Mouse (Mus musculus): ENCODE measurements around the gene 4930402H24Rik.
"Not testable (repeated sequence)": the region's sequence is repeated elsewhere in the genome, so short reads cannot be mapped to it uniquely, and the experiment has no call there.

4930402H24Rik gene

DNA sequence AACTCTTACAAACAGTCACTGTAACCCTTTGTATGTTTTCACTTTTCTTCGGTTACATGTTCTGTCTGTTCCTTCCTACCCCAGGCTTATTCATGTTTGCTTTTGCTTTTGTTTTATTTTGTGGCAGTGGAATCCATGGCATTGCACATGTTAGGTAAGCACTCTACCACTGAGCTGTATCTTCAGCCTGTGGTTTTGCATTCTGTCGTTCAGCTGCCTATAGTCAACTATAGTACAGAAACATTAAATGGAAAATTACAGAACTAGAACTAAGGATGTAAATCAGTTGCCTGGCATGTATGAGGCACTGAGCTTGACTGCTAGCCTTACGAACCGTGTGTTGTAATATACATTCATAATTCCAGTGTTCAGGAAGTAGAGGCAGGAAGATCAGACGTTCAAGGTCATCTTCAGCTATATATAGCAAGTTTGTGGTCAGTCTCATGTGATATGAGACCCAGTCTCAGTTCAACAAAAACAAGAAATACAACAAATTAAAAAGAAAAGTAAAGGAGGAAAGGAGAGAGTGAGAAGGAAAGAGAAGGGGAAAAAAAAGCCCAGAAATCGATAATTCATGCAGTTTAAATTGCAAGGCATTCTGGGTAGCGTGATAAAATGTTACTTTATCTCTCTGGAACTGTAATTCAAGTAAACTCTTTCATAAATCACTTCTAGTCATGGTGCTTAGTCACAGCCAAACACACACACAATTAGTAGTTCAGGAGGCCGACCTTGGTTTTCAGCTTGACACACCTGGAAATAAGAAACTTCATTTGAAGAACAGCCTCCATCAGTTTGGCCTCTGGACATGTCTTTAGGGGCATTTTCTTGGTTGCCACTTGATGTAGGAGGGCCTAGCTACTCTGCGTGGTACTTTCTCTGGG lies 54.6 kb downstream of the 4930402H24Rik start:
- DNase-seq (ENCODE audit: low spot score): no peak

DNA sequence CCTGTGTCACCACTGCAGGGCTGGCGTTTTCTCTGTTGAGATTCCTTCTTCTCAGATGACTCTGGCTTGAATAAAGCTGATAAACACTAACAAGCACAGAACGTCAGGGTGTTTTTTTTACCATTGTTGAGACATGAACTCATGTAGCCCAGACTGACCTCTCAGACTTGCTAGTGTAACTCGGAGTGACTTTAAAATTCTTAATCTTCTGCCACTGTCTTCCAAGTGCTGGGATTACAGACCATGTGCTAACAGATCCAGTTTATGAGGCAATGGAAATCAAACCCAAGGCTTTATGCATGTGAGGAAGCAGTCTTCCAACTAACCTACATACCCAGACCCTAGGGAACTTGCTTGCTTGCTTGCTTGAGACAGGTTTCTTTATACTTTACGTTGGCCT lies 56.5 kb downstream of the 4930402H24Rik start:
- DNase-seq (ENCODE audit: low spot score): no peak

DNA sequence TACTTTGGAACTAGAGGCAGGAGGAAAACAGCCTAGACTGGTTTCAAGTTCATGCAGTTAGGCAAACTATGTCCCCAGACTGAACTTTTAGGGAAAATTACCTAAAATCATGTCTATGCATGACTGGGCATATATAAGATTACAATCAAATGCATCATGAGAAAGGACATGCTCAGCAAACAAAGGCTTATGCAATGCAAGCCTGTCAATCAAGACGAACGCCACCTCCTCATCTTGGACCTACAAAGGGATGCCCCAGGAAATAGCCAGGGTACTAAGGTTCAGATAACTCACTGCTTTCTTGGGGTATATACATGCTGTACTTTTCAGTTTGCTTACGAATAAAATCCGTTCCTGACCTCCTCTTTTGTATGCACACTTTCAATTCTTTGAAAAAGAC lies 57.9 kb downstream of the 4930402H24Rik start:
- DNase-seq (ENCODE audit: low spot score): no peak

DNA sequence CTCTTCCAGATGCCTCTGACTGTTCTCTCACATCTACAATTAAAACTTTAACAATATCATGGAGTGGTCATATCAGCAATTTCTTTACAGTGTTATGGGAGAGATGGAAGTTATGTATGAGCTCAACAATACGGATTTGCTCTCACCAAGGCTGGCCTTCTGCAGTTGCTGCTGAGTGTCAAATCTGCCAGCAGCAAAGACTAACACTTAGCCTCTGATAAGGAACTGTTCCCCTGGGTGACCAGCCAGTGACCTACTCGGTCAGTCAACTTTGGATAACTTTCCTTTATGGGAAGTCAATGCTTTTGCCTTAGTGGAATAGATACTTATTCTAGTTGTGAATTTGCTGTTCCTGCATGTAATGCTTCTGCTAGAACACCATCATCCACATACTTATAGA lies 62.6 kb downstream of the 4930402H24Rik start:
- no peak for DNase-seq (ENCODE audit: low spot score)

DNA sequence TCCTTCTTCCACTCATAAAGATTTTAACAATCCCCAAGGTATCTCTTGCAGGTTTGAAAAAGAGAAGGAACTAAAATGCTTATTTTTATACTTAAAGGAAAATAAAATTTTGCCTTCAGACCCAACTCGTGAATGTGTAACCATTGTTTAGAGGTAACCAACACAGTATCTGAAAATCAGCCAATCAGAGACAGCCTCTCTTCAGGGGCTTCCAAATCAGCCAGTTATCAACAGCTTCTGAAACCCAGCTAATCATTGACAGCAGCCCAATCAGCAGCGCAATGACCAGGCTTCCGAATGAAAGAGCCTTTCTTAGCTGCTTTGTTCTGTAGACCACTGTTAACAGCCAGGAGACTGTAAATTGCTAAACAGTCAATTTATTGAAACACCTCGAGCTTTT lies 65.4 kb downstream of the 4930402H24Rik start:
- peak; percentile 33 for DNase-seq (ENCODE audit: low spot score)

DNA sequence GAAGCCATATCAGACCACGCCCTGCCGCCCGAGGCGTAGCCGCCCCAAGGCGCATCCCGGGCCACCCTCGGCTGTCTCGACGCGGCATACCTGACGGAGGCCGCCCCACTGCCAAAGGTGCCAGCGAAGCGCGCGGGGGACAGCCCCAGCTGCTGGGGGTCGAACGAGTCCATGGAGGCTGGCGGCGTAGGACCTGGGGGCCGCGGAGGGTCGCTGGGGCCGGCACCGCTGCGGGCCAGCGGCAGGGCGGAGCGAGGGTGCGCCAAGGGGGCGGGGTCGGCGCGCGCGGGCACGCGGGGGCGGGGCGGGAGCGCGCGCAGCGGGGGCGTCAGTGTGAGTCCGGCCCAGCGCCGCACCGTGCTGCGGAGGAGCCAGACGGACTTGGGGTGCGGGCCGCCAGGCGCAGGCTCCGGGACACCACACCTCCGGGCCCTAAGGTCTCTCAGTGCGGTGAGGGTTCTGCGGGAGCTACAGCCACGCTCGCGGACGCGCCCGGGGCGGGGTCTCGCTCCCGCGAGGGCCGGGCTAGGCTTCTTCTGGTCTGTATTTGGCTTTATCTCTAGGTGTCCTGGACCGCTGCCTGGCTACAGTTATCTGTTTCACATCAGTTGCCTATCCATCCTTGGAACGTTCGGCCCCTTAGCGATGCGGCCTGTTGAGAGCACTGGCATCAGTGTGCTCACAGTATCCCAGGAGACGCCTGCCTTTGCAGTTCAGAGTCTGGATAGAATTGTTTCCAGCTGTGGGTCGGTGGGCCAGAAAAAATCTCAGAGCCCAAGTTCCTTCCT lies 66.1 kb downstream of the 4930402H24Rik start:
- peak; percentile 68 for DNase-seq (ENCODE audit: low spot score)

DNA sequence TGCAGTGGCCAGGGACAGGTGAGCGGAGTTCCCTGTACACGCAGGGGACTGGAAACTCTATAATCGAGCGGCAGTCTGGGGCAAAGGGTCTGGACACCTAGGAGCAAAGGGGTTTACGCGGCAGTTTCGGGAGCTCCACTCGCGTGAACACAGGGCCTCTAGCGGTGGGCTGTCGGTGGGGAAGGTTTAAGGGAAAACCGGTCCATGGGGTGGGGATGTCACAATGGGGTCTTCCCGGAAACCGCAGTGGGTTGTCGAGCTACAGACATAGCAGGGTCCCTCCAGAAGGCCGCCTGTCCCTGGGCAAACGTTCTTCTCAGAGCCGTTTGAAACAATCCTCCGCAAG lies 66.7 kb downstream of the 4930402H24Rik start:
- DNase-seq (ENCODE audit: low spot score): no peak

DNA sequence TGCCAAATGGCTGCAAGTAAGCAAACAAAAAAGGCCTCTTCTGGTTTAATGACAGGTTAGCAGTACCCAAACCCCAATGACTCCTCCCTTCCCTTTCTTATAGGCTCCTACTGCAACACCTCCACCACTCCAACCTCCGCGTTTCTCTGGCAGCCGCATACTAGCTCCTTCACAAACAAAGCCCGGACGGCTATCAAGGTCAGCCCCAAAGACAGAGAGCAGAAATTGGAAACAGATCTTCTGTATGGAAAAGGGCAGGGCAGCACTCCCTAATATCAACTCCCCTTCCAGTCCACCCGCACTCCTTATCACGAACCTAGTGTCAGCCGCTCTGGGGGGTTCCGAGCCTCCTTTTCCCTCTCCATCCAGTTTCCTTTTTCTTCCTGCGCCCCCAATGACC lies 67.1 kb downstream of the 4930402H24Rik start:
- peak; percentile 3 for DNase-seq (ENCODE audit: low spot score)

DNA sequence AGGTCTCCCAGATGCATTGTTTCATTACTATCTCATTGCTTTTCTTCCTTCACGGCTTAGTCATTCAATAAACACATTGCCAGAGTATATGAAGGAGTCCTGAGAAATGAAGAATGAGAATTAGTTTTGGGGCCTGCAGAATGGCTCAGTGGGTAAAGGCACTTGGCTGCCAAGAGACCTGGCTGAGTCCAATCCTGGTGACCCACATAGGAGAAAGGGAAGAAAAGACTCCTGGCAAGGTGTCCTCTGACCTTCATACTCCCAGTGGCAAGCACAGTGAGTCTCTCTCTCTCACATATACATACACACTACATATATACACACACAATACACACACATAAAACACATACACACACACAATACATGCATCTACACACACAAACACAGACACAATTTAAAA lies 68.1 kb downstream of the 4930402H24Rik start:
- no peak for DNase-seq (ENCODE audit: low spot score)

DNA sequence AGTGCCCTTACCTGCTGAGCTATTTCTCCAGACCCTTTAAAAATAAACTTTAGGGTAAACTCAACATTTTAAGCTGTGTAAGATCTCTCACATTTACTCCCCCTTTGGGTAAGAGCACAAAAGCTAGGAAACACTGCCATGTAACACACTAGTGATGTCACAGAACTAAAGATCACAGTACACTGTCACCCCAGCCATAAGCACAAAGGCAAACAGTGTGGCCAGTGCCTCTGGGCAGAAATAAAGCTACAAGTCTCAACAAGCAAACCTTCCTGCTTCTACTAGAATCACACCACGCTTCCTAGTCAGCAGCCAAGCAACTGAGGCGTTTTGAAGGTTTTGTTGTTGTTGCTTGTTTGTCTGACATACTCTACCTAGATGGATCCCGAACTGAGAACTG lies 72.5 kb downstream of the 4930402H24Rik start:
- DNase-seq (ENCODE audit: low spot score): no peak

DNA sequence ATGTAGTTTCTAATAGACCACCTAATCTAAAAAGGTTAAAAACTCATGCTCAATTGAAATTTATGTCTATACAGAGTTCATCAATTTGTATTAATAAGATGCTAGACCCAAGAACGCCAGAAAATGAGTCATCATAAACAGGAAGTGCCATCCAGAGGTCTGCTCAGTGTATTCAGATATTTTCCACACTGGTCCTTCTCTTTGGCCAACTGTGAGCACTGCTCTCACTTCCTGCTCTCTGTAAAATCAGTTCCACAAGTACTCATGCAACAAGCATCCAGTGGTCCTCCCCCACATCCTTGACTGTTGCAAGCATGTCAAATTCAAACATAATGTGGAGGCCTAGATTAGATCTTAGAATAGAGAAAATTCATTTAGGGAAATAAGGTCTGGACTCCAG lies 73.6 kb downstream of the 4930402H24Rik start:
- DNase-seq (ENCODE audit: low spot score): no peak

DNA sequence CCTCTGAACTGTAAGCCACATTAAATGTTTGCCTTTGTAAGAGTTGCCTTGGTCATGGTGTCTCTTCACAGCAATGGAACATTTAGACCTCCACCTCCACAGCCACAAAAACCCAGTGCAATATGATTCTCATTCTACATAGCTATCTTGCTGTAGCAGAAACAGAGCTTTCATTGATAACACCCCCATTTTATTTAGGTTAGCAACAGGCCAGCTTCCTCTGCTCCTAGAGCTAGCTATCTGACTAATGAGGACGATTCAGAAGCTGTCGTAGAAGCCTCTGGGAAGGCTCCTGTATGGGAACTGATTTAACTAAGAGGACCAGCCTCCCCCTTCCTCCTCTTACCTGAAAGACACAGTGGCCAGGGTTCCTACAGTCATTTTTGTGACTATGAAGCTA lies 74.2 kb downstream of the 4930402H24Rik start:
- no peak for DNase-seq (ENCODE audit: low spot score)

DNA sequence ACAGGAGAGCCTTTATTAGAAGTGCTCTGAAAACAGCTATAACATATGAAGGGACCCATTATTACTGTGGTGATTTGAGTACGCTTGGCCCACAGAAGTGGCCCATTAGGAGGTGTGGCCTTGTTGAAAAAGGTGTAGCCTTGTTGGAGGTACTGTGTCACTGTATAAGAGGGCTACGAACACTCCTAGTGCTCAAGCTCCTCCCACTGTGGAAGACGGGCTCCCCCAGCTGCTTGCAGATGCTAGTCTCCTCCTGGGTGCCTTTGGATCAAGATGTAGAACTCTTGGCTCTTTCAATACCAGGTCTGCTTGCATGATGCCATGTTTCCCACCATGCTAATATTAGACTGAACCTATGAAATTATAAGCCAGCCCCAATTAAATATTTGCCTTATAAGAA lies 76.0 kb downstream of the 4930402H24Rik start:
- no peak for DNase-seq (ENCODE audit: low spot score)

DNA sequence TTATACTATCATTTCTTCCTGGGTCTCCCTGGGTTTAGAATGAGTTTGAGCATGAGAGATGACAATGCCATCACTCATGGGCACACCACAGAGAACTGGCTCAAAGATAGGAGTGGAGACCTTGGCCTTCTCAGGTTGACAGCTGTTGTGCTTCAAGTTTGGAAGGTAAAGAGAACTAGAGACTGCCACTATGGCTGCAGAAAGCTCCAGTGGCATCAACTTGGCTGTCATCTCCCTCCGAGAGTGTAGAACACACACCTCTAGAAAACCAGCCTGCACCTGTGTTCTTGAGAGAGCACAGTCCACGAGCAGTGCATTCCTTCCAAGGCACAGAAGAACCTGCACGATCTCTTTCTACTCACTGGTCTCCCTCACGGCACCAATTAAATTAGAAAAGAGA lies 76.7 kb downstream of the 4930402H24Rik start:
- no peak for DNase-seq (ENCODE audit: low spot score)

DNA sequence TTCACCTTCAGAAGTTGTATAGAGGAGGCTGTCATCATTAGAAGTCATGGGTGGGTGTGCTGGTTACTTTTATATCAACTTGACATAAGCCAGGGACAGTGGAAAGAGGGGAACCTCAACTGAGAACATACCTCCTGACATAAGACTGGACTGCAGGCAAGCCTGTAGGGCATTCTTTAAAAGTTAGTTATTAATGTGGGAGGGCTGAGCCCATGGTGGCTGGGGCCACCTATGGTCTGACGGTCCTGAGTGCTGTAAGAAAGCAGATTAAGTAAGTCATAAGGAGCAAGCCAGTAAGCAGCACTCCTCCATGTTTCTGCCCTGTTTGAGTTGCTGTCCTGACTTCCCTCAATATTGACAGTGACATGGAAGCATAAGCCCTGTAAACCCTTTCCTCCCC lies 77.5 kb downstream of the 4930402H24Rik start:
- no peak for DNase-seq (ENCODE audit: low spot score)

DNA sequence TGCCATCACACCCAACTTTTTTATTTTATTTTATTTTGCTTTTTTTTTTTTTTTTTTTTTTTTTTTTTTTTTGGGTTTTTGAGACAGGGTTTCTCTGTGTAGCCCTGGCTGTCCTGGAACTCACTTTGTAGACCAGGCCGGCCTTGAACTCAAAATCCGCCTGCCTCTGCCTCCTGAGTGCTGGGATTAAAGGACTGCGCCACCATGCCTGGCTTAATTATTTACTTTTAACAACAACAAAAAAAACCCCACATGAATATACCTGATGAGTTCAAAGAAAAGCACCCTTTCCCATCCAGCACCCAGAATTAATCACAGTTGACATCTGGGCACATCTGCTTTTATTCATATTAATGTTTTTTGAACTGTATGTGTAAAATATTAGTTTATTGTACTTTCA lies 78.1 kb downstream of the 4930402H24Rik start:
- DNase-seq (ENCODE audit: low spot score): not testable (repeated sequence)

DNA sequence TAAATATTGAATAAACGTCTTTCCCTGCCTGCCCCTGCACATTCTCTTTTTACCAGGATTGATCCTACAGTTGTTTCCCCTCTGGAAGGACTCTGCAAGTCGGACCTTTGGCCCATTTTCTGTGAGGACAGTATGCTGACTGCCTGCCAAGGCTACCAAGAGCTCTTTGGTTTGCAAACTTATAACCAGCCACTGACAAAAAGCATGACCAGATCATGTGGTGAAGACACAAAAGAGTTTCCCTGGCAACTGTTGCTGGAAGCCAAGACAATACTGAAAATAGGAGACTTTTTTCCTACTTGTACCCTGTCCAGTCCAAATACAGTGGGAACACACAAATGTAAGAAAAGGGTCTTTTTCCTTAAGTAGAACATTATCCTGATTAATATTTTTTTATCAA lies 78.8 kb downstream of the 4930402H24Rik start:
- peak; percentile 31 for DNase-seq (ENCODE audit: low spot score)

DNA sequence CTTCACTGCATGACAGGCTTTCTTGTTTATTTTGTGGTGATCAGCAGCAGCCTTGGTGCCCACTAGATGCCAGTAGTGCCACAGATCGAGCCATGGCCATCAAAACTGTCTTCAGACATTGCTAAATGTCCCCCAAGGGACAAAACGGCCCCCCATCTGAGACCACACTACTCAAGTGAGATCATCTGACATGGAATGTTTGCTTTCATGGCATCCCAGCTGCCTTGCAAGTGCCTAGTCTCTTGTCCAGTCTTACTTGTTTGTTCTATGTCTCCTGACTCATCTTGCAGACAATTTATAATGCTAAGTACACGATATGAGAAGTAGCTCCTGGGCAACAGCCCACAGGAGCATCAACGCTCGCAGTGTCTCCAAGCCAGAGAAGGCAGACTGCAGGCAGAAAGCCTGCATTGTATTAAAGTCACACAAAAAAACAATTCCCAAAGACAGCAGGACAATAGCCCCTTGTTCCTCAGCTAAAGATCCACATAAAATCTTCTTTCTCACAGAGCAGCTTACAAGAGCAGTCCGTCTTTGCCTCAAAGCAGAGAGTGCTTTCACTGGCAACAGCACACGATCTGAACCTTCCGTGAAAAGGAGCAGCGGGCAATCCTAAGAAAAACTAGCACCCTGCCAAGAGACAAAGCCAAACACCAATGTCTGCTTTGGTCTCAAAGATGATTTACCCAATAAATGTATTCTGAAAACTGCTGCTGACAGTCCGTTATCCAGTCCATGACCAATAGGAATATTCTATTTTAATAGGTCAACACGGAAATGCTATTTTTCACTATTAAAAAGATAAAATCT lies 87.2 kb downstream of the 4930402H24Rik start:
- DNase-seq (ENCODE audit: low spot score): no peak

DNA sequence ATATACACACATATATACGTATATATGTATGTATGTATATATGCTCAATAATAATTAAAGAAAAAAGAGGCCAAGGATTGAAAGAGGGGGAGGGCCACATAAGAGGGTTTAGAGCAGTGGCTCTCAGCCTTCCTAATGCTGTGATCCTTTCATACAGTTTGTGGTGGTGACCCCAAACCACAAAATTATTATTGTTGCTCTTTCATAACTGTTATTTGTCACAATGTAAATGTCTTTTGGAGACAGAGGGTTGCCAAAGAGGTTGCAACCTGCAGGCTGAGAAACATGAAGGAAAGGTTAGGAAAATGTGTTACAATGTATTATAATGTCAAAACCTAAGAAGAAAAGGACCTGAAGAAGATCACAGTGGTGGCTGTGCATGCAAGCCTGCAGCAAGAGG lies 88.3 kb downstream of the 4930402H24Rik start:
- DNase-seq (ENCODE audit: low spot score): no peak

DNA sequence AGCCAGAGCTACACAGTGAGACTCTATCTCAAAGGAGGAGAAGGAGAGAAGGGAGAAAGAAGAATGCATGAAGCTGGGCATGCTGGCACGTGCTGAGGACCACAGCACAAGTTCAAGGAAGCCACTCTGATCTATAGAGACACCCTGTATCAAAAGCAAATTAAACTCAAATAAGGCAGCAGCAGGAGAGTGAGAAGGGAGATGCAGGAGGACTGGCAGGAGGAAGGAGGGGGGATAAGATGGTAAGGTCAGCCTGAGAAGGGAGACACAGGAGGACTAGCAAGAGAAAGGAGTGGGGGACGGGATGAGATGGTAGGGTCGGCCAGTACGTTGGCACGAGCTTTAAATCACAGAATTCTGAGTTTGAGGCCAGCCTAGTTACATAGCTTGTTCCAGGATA lies 90.0 kb downstream of the 4930402H24Rik start:
- DNase-seq (ENCODE audit: low spot score): no peak

DNA sequence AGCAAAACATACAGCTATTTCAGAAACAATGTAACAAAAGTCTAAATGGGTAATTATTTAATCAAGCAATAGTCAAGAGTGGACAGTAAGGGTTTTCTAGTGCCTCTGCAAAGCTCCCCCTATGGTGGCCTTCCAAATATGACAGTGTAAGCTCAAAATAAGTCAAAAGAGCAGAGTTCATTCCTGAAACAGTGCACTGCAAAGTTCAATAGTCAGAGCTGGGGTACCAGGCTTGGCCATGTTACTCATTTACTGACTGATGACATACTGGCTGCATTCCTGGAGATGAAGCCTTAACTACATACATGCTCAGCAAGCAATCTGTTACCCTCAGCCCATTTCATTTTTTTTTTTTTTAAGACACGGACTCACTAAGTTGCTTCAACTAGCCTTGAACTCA lies 91.7 kb downstream of the 4930402H24Rik start:
- no peak for DNase-seq (ENCODE audit: low spot score)

DNA sequence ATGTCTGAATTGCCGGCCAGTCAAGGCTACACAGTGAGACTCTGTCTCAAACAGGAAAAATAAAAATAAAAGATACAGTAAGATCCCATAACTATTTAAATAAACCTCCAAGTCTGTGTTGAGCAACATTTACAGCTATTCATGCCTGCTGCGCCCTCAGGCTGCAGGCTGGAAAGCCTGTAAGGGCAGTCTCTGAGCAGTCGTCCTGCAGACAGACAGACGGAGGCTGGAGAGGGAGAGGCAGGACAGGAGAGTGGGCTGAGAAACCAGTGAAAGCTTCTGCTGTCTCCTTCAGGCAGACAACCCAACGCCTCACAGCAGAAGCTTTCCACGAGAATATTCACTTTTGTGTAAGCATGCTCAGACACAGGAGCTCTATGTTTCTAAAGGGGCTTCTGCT lies 92.5 kb downstream of the 4930402H24Rik start:
- no peak for DNase-seq (ENCODE audit: low spot score)

DNA sequence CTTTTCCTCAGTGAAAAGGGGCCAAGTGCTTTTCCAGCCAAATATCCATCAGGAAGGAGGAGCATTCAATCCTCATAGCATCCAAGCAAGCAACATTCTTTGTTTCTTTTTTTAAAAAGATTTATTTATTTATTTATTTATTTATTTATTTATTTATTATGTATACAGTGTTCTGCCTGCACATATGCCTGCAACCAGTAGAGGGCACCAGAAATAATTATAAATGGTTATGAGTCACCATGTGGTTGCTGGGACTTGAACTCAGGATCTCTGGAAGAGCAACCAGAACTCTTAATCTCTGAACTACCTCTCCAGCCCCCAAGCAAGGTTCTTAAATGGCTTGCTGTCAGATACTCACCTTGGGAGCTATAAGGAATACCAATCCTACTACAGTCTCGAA lies 93.7 kb downstream of the 4930402H24Rik start:
- DNase-seq (ENCODE audit: low spot score): no peak

Data from ovary, postnatal 14 days (tissue).